Mouse (Mus musculus) MEL (cell line): ENCODE results near the gene Lrp6. TPM values are rescaled to one million over a fixed set of nuclear protein-coding genes. Genes with fewer than 3 reads are reported as not detected.

Experiments
- DNase-seq: peaks from one replicate; pipeline ENCODE4 v3.0.0; 2011; ENCODE audit warnings: low read depth, low spot score
- H3K27ac ChIP-seq: 2 replicates; pipeline ENCODE4 v1.5.1; 2012; ENCODE audit warnings: low read depth, mild to moderate bottlenecking, control low read depth, low read length, moderate library complexity; ENCODE audit not compliant: control insufficient read depth
- H3K27me3 ChIP-seq, 2 experiments: fragments of 150-350 bp in 1 of 2; sonication (generic) in 1 of 2; 2 replicates each; pipeline ENCODE4 v1.6.1; 2012; ENCODE audit warnings: low read length in 2 of 2, mild to moderate bottlenecking in 2 of 2, improper control_type of control experiment in 1 of 2, moderate library complexity in 1 of 2; ENCODE audit not compliant: insufficient read depth in 2 of 2, control insufficient read depth in 1 of 2
- H3K36me3 ChIP-seq, 2 experiments: 2 replicates each; pipeline ENCODE4 v1.6.1; 2012 to 2014; ENCODE audit warnings: low read length in 2 of 2, improper control_type of control experiment in 1 of 2, inconsistent platforms in 1 of 2, mild to moderate bottlenecking in 1 of 2; ENCODE audit not compliant: insufficient read depth in 2 of 2, control insufficient read depth in 1 of 2
- H3K4me1 ChIP-seq, 2 experiments: fragments of 150-350 bp in 1 of 2; sonication (generic) in 1 of 2; 2 replicates each; pipeline ENCODE4 v1.6.1; 2012; ENCODE audit warnings: low read length in 2 of 2, improper control_type of control experiment in 1 of 2, mild to moderate bottlenecking in 1 of 2; ENCODE audit not compliant: insufficient read depth in 2 of 2, control insufficient read depth in 1 of 2
- H3K4me3 ChIP-seq, 2 experiments: fragments of 150-350 bp in 1 of 2; sonication (generic) in 1 of 2; 2 replicates each; pipeline ENCODE4 v1.5.1; 2012; ENCODE audit warnings: low read depth in 2 of 2, low read length in 2 of 2, mild to moderate bottlenecking in 2 of 2, moderate library complexity in 2 of 2, control low read depth in 1 of 2, improper control_type of control experiment in 1 of 2; ENCODE audit not compliant: control insufficient read depth in 1 of 2, insufficient read depth in 1 of 2
- H3K79me2 ChIP-seq: 2 replicates; pipeline ENCODE4 v1.6.1; 2012; ENCODE audit warnings: mild to moderate bottlenecking, low read length, moderate library complexity; ENCODE audit not compliant: control insufficient read depth, poor library complexity, insufficient read depth
- H3K9ac ChIP-seq: 2 replicates; pipeline ENCODE4 v1.6.1; 2012; ENCODE audit warnings: low read depth, mild to moderate bottlenecking, control low read depth, low read length, moderate library complexity; ENCODE audit not compliant: control insufficient read depth, poor library complexity, severe bottlenecking
- H3K9me3 ChIP-seq: fragments of 150-350 bp; sonication (generic); replicated peaks from 2 replicates; pipeline ENCODE4 v1.6.1; 2012; ENCODE audit warnings: mild to moderate bottlenecking, low read length, improper control_type of control experiment, moderate library complexity; ENCODE audit not compliant: insufficient read depth
- GABPA ChIP-seq: IDR thresholded peaks from 2 replicates; pipeline ENCODE4 v1.6.1; 2012; ENCODE audit warnings: low read depth, mild to moderate bottlenecking, inconsistent platforms, low read length, improper control_type of control experiment, moderate library complexity
- KAT2A ChIP-seq: conservative IDR thresholded peaks from 2 replicates; pipeline ENCODE4 v1.6.1; 2012; ENCODE audit warnings: low read depth, low read length, improper control_type of control experiment, inconsistent platforms
- MEF2A ChIP-seq: IDR thresholded peaks from 2 replicates; pipeline ENCODE4 v1.6.1; 2014; ENCODE audit warnings: low read depth, mild to moderate bottlenecking, inconsistent platforms, low read length, improper control_type of control experiment; ENCODE audit not compliant: poor library complexity, insufficient replicate concordance, severe bottlenecking; ENCODE audit errors: extremely low read depth
- MYC ChIP-seq: IDR thresholded peaks from 2 replicates; pipeline ENCODE4 v1.6.1; 2011; ENCODE audit warnings: low read depth, mild to moderate bottlenecking, low read length, improper control_type of control experiment, moderate library complexity
- NELFE ChIP-seq: IDR thresholded peaks from 2 replicates; pipeline ENCODE4 v1.6.1; 2011; ENCODE audit warnings: low read depth, low read length, improper control_type of control experiment
- POLR2A ChIP-seq, 2 experiments: IDR thresholded peaks; 2 replicates each; pipeline ENCODE4 v1.6.1; 2011 to 2012; ENCODE audit warnings: low read length in 2 of 2, mild to moderate bottlenecking in 2 of 2, control low read depth in 1 of 2, improper control_type of control experiment in 1 of 2, low read depth in 1 of 2, moderate library complexity in 1 of 2; ENCODE audit not compliant: control insufficient read depth in 1 of 2, insufficient read depth in 1 of 2, poor library complexity in 1 of 2
- RCOR1 ChIP-seq: IDR thresholded peaks from 2 replicates; pipeline ENCODE4 v1.6.1; 2012; ENCODE audit warnings: low read depth, mild to moderate bottlenecking, inconsistent platforms, low read length, improper control_type of control experiment
- SIN3A ChIP-seq: IDR thresholded peaks from 2 replicates; pipeline ENCODE4 v1.6.1; 2012; ENCODE audit warnings: low read length, improper control_type of control experiment, inconsistent platforms
- SMC3 ChIP-seq: IDR thresholded peaks from 2 replicates; pipeline ENCODE4 v1.6.1; 2011; ENCODE audit warnings: low read depth, low read length, improper control_type of control experiment
- UBTF ChIP-seq: IDR thresholded peaks from 2 replicates; pipeline ENCODE4 v1.6.1; 2012; ENCODE audit warnings: low read depth, mild to moderate bottlenecking, inconsistent platforms, low read length, improper control_type of control experiment, moderate library complexity, borderline replicate concordance; ENCODE audit not compliant: insufficient read depth
- USF1 ChIP-seq: IDR thresholded peaks from 2 replicates; pipeline ENCODE4 v1.6.1; 2014; ENCODE audit warnings: low read depth, mild to moderate bottlenecking, inconsistent platforms, low read length, improper control_type of control experiment, moderate library complexity
- USF2 ChIP-seq, 2 experiments: IDR thresholded peaks; 2 replicates each; pipeline ENCODE4 v1.6.1; 2011 to 2012; ENCODE audit warnings: improper control_type of control experiment in 2 of 2, low read length in 2 of 2, borderline replicate concordance in 1 of 2, inconsistent platforms in 1 of 2, low read depth in 1 of 2, mild to moderate bottlenecking in 1 of 2; ENCODE audit not compliant: insufficient read depth in 1 of 2
- ZNF384 ChIP-seq: IDR thresholded peaks from 2 replicates; pipeline ENCODE4 v1.6.1; 2012; ENCODE audit warnings: low read depth, mild to moderate bottlenecking, inconsistent platforms, low read length, improper control_type of control experiment
- polyA plus RNA-seq, 2 experiments: library from polyadenylated mRNA; stranded (reverse) in 1 of 2; unstranded in 1 of 2; fragments of >175 nt in 1 of 2; fragments of >200 nt in 1 of 2; gene quantifications; 2 replicates each; pipeline versions ENCODE4 v1.2.1 to v1.2.4; 2012; ENCODE audit warnings: low replicate concordance in 2 of 2, low read depth in 1 of 2; ENCODE audit not compliant: insufficient read length in 2 of 2, insufficient read depth in 1 of 2, missing spikeins in 1 of 2
- total RNA-seq: library from RNA; depleted of rRNA; stranded (reverse); fragments of 300-350 nt; gene quantifications from 2 replicates; pipeline ENCODE4 v1.2.3, GENCODE M21; 2012

Gene Lrp6
- total and polyA plus RNA-seq, 3 experiments: 13.1 to 25.7 (median 17.2) TPM

DNA sequence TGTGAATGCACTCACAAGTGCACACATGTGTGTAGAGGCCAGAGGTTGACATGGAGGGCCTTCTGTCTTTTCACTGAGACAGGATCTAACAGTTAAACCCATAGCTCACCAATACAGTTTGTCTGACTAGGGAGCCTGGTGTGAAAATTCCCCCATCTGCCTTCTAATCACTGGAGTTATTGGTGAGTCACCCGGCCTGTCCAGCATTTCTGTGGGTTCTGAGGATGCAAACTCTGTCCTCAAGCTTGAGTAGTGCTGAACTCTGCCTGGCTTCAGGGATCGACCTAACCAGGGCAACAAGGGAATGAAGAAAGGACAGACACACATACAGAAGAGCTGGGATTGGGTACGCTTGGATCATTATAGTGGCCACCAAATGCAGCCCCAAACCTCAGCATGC, 125.0 kb downstream of the Lrp6 start:
- Histone ChIP-seq H3K36me3 (peaks cover 0 to 3% of the 10 kb centered on the region in 2 experiments; a peak in 1 of 4 replicates), H3K79me2 (no peaks in the 10 kb centered on the region), H3K4me3 (no peak overlapping the region), H3K27ac (no peak overlapping the region), H3K9ac (no peak overlapping the region), H3K27me3 (no peaks in the 10 kb centered on the region), H3K4me1 (peaks cover 0 to 9% of the 10 kb centered on the region in 2 experiments; a peak in 2 of 4 replicates), H3K9me3 (no peaks in the 10 kb centered on the region)
- DNase-seq: no peak
- no peak for TF ChIP-seq GABPA
- no peak for TF ChIP-seq SIN3A
- no peak for TF ChIP-seq USF2 (IDR thresholded peaks at IDR 0.05; ENCODE audit: borderline replicate concordance in 1 of 2, insufficient read depth in 1 of 2, low read depth in 1 of 2, low read length in 2 of 2)

DNA sequence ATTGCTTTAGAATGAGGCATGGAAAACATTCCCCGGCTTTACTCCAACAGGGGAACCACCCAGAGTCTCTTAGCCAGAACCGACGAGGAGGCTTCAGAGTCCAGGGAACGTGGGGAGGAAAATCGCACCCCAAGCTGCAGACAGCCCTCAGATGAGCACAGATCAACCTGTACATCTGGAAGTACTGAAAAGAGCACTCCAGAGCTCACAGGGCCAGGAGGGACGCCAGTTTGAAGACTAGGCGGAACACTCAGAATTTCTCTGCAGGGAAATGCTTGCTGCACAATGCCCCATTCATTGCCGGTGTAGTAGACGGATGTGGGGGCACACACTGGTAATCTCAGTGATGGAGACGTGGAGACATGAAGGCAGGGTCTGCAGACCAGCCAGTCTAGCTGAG, 126.7 kb downstream of the Lrp6 start:
- H3K27ac ChIP-seq: no peak overlapping the region
- H3K4me1 ChIP-seq: peaks cover 0 to 10% of the 10 kb centered on the region in 2 experiments; a peak in 2 of 4 replicates
- TF ChIP-seq MEF2A (no peak), RCOR1 (no peak), SMC3 (no peak), KAT2A (no peak), ZNF384 (no peak), POLR2A (IDR thresholded peaks at IDR 0.05; ENCODE audit: control insufficient read depth in 1 of 2, insufficient read depth in 1 of 2, low read depth in 1 of 2, low read length in 2 of 2, poor library complexity in 1 of 2) (no peak), UBTF (no peak)
- TF ChIP-seq, all 39 proteins: peak for 0
- Histone ChIP-seq H3K36me3 (peaks cover 0 to 3% of the 10 kb centered on the region in 2 experiments; a peak in 1 of 4 replicates), H3K4me3 (no peak overlapping the region), H3K27me3 (no peaks in the 10 kb centered on the region), H3K9me3 (no peaks in the 10 kb centered on the region), H3K79me2 (no peaks in the 10 kb centered on the region), H3K9ac (no peak overlapping the region)
- DNase-seq: no peak

DNA sequence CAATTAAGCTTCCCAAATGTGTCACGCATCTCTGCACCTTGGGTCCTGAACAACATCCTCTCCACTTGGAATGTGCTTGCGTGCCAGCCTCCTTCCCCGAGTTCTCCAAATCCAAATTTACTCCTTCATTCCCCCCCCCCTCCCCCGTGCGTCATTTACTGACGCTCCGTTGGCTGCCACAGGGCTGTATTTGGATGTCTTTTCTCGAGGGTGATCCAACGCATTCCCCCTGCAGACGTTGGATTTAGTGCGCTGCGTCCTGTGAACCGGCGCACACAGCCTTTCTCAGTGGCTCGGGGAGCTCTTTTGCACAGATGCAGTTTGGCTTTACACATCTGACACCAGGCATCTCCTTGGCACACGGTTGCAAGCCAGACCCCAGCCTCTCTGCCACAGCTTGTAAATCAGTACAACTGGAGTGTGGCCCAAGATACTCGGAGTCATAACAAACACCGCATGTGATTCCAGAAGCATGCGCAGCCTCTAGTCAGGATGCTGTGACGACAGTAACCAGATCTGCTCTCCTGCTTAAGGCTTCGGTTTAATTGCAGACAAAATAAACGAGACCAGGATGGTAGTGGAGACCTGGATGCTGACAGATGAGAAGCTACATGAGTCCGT, 127.3 kb downstream of the Lrp6 start:
- TF ChIP-seq SIN3A (no peak), USF1 (no peak), MYC (no peak), NELFE (no peak)
- TF ChIP-seq, all 39 proteins: peak for 0
- H3K4me3 ChIP-seq: no peak overlapping the region
- no peak for DNase-seq

More for the DNA sequence above, 127.3 kb downstream of the Lrp6 start:
- H3K27ac ChIP-seq: no peak overlapping the region
- no peaks in the 10 kb centered on the region for H3K27me3 ChIP-seq
- H3K79me2 ChIP-seq: no peaks in the 10 kb centered on the region
- peaks cover 0 to 6% of the 10 kb centered on the region in 2 experiments; a peak in 2 of 4 replicates for H3K36me3 ChIP-seq
- H3K9ac ChIP-seq: no peak overlapping the region
- H3K4me1 ChIP-seq: peaks cover 0 to 13% of the 10 kb centered on the region in 2 experiments; a peak in 2 of 4 replicates
- H3K9me3 ChIP-seq: no peaks in the 10 kb centered on the region
